Mouse (Mus musculus) kidney, embryonic 16.5 days (tissue): Measurements from ENCODE around the gene Rapgef4. TPM values are rescaled to one million over a fixed set of nuclear protein-coding genes. Genes with fewer than 3 reads are reported as not detected.
A peak's percentile ranks its signal among the peaks of the same experiment; 100 is the strongest.
"Not testable (repeated sequence)": the region's sequence is repeated elsewhere in the genome, so short reads cannot be mapped to it uniquely, and the experiment has no call there.

Experiments
- ATAC-seq: fragments of 200-750 bp; cut with Nextera tagmentation; 2 replicates; pipeline ENCODE4 v1.8.0; 2017; ENCODE audit warnings: moderate TSS enrichment; ENCODE audit not compliant: low FRiP score, low TSS enrichment
- H3K27ac ChIP-seq: fragments of 300-500 bp; sonication (generic); 2 replicates; pipeline ENCODE4 v1.5.1; 2014; ENCODE audit warnings: low read length
- H3K27me3 ChIP-seq: fragments of 300-500 bp; sonication (generic); 2 replicates; pipeline ENCODE4 v1.6.1; 2014; ENCODE audit warnings: low read length, control low read depth, mixed read lengths; ENCODE audit not compliant: insufficient read depth
- H3K36me3 ChIP-seq: fragments of 300-500 bp; sonication (generic); 2 replicates; pipeline ENCODE4 v1.6.1; 2014; ENCODE audit warnings: low read length, control low read depth, mixed read lengths; ENCODE audit not compliant: insufficient read depth
- H3K4me1 ChIP-seq: fragments of 300-500 bp; sonication (generic); 2 replicates; pipeline ENCODE4 v1.6.1; 2014; ENCODE audit warnings: low read length, control low read depth, mixed read lengths; ENCODE audit not compliant: insufficient read depth
- H3K4me2 ChIP-seq: fragments of 300-500 bp; sonication (generic); replicated peaks from 2 replicates; pipeline ENCODE4 v1.6.1; 2014; ENCODE audit warnings: low read depth, low read length
- H3K4me3 ChIP-seq: fragments of 300-500 bp; sonication (generic); 2 replicates; pipeline ENCODE4 v1.5.1; 2014; ENCODE audit warnings: mild to moderate bottlenecking, low read length
- H3K9ac ChIP-seq: fragments of 300-500 bp; sonication (generic); replicated peaks from 2 replicates; pipeline ENCODE4 v1.6.1; 2014; ENCODE audit warnings: low read length
- H3K9me3 ChIP-seq: fragments of 300-500 bp; sonication (generic); 2 replicates; pipeline ENCODE4 v1.6.1; 2016; ENCODE audit warnings: low read length, control low read depth
- WGBS: fragments of 180-500 bp; shearing (Covaris S2); extraction: QIAGEN DNeasy Blood & Tissue Kit; methylation state at CpG from one replicate; pipeline ENCODE4 v1.1.7; 2014; 5-methylcytosine and 5-hydroxymethylcytosine counted together
- polyA plus RNA-seq: library from polyadenylated mRNA; unstranded; fragments of >200 nt; fragmentation: Nextera tagmentation; extraction: Ambion mirVana; gene quantifications from 2 replicates; pipeline ENCODE4 v1.2.1, GENCODE M21; 2015

The Rapgef4 gene
- polyA plus RNA-seq, 1 experiment from 2014 or later = 6.9 TPM

DNA sequence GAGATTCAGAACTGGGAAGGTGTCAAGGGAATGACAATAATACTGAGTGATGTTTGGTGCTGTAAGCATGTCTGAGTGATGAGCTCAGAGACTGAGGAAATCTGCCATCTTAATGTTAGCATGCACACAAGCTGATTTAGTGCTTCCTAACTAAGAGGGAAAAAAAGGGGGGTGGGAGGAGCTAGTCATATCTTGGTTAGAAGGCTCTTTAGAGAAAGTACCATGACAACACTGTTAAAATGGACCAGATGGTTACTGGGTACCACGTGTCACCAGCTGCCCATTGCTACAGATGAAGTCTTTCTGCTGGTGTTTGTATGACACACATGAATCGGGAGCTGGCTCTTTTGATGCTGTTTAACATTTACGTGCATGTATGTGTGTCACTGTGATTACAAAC is 155.0 kb downstream of the Rapgef4 start:
- no peak overlapping the region for H3K9ac ChIP-seq
- no peak overlapping the region for H3K4me3 ChIP-seq
- H3K4me2 ChIP-seq = no peak overlapping the region
- H3K4me1 ChIP-seq = peaks cover 11% of the 10 kb centered on the region
- no peaks in the 10 kb centered on the region for H3K9me3 ChIP-seq
- H3K27me3 ChIP-seq = no peaks in the 10 kb centered on the region
- ATAC-seq = 0 out of 2 replicates have a peak, but pooled peaks have one; percentile 19
- H3K27ac ChIP-seq = no peak overlapping the region
- no peaks in the 10 kb centered on the region for H3K36me3 ChIP-seq
- 44% methylated on average over 3 of the region's 3 CpGs for WGBS

DNA sequence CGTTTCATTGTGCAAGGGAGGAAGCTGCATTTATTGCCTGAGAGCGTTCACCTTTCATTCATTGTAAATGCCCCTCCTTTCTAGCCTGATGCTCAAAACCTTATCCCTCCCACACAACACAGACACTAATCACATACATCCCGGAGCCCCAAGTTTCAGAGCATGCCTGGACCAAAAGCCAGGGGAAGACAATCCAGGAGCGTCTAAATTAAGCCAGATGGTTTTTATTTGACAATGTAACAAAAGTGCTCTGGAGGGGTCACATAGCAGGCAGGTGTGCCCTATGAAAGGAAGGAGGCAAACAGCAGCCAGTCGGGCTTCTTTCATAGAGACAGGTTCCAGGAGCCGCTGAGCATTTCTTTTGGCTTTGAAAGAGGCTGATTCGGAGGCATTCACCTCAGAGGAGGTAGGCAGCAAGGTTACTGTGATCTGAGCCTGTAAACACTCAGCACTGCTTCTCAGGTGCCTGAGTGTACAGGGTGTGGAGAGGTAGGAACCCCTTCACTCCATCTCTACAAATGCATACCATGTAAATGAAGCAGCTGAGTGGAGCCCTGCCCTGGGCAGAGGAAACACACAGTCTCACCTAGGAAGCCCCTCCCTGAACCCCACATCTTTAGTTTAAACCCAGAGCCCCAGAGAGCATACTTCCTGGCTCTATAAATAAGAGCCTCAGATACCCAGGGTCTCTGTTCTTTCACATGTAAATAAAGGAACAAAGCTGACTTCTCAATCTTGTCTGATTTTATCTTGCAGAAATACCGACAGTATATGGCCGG is 155.6 kb downstream of the Rapgef4 start:
- H3K36me3 ChIP-seq = no peaks in the 10 kb centered on the region
- H3K4me1 ChIP-seq = peaks cover 11% of the 10 kb centered on the region
- H3K4me2 ChIP-seq = no peak overlapping the region
- 57% methylated on average over 9 of the region's 9 CpGs for WGBS
- H3K27ac ChIP-seq = no peak overlapping the region
- no peaks in the 10 kb centered on the region for H3K9me3 ChIP-seq
- no peaks in the 10 kb centered on the region for H3K27me3 ChIP-seq
- H3K9ac ChIP-seq = no peak overlapping the region
- no peak overlapping the region for H3K4me3 ChIP-seq
- no peak for ATAC-seq

DNA sequence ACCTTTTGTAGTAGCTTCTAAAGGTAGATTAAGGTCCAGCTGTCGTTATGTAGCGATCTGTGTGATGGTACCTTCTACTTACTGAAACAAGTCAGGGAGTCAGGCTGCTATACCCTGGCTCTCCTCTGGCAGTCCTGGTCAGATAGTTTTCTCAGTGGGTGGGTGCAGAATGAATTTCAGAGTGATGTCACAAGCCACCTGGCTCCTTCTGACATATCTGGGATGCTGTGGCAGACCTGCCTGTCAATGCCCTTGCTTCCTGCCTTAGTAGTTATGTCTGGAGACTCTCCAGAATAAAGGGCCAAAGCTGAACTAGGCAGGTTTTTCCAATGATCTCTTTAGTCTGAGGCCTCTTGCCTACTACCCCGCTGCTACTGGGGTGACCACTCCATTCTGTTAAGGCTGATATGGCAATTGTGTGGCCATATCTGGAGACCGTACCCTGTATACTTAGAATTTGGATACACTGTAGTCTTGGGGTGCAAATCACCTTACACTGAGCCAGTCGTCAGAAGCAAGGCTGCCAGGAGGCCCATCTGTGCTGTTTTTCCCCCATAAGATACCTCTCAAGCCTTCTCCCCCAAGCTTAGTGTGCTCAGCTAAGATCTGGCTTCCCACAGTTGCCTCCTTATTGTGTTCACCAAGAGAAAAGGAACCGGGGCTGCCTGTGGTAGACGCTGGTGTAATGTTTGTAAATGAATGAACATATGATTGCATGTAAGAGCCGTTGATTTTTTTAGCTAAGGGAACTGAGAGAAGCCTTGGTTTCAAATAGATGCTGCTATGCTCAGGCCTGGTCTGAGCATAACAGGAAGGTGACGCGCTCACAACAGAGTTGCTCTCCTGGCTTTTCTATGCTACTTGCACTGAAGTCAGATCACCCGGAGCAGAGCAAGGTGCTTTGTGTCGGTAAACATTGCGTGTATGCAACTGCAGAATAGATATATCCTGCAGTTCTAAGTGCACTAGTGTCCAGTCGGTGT is 159.1 kb downstream of the Rapgef4 start:
- no peak for ATAC-seq
- H3K27me3 ChIP-seq = no peaks in the 10 kb centered on the region
- no peak overlapping the region for H3K4me2 ChIP-seq
- H3K4me3 ChIP-seq = no peak overlapping the region
- no peak overlapping the region for H3K9ac ChIP-seq
- H3K36me3 ChIP-seq = no peaks in the 10 kb centered on the region
- no peaks in the 10 kb centered on the region for H3K9me3 ChIP-seq
- H3K27ac ChIP-seq = no peak overlapping the region
- H3K4me1 ChIP-seq = peaks cover 18% of the 10 kb centered on the region
- 87% methylated on average over 14 of the region's 14 CpGs for WGBS

DNA sequence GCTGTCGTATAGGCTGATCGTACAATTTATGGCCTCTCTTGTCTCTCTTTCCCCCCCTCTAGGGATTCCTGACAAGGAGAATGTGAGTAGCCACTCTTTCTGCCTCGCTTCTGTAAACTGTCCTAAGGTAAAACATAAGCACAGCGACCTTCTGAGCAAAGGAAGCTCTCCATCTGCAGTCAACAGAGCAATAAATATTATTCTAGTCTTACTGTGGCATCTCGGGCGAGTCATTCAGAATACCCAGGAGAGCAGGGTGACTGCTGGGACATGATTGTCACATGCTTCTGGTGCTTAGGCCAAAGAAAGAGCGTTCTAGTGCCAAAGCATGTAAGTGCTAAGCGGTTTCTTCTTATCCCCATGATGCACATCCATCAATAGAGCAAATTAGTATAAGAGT is 160.1 kb downstream of the Rapgef4 start:
- no peaks in the 10 kb centered on the region for H3K9me3 ChIP-seq
- peaks cover 19% of the 10 kb centered on the region for H3K4me1 ChIP-seq
- no peak overlapping the region for H3K27ac ChIP-seq
- H3K36me3 ChIP-seq = no peaks in the 10 kb centered on the region
- no peaks in the 10 kb centered on the region for H3K27me3 ChIP-seq
- ATAC-seq = no peak
- no peak overlapping the region for H3K4me3 ChIP-seq
- no peak overlapping the region for H3K9ac ChIP-seq
- no peak overlapping the region for H3K4me2 ChIP-seq
- 46% methylated on average over 8 of the region's 8 CpGs for WGBS

DNA sequence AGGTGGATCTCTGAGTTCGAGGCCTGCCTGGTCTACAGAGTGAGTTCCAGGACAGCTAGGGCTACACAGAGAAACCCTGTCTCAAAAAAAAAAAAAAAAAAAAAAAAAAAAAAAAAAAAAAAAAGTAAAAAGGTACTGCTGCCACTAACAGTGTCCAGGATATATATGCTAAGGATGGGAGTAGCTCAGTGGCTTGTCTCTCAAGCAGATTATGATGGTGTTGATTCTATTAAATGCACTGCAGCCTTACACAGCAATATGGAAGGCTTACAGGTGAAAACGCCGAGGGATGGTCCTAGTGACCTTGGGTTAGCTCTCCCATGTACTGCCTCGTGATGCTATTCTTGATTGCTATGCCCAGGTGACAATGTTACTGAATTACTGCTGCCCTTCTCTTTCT is 160.7 kb downstream of the Rapgef4 start:
- H3K27me3 ChIP-seq, ATAC-seq, H3K36me3 ChIP-seq, H3K4me3 ChIP-seq, H3K27ac ChIP-seq, H3K9ac ChIP-seq, H3K9me3 ChIP-seq, H3K4me2 ChIP-seq: not testable (repeated sequence)
- peaks cover 13% of the 10 kb centered on the region for H3K4me1 ChIP-seq
- 92% methylated on average over 4 of the region's 4 CpGs for WGBS

DNA sequence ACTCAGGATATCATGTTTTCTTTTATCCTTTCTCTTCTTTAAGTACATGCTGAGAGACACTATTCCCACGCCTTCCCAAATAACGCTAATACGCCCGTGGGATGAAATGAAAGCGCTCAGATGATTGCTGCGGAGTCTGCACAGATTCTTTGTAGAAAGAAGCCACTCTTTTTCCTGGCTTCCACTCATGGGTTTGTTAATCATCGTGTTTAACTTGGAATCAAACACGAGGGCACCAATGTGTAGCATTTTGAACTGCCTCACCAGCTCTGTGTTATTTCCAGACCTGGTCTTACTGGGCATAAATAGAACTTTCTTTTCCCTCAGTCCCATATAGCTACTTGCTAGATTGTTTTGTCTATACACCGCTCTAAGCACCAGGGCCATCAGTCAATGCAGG is 162.4 kb downstream of the Rapgef4 start:
- ATAC-seq = no peak
- Histone ChIP-seq H3K27me3 (no peaks in the 10 kb centered on the region), H3K4me1 (peaks cover 14% of the 10 kb centered on the region), H3K9me3 (no peaks in the 10 kb centered on the region), H3K4me3 (no peak overlapping the region), H3K4me2 (no peak overlapping the region), H3K27ac (no peak overlapping the region), H3K9ac (no peak overlapping the region), H3K36me3 (no peaks in the 10 kb centered on the region)
- 84% methylated on average over 9 of the region's 9 CpGs for WGBS

DNA sequence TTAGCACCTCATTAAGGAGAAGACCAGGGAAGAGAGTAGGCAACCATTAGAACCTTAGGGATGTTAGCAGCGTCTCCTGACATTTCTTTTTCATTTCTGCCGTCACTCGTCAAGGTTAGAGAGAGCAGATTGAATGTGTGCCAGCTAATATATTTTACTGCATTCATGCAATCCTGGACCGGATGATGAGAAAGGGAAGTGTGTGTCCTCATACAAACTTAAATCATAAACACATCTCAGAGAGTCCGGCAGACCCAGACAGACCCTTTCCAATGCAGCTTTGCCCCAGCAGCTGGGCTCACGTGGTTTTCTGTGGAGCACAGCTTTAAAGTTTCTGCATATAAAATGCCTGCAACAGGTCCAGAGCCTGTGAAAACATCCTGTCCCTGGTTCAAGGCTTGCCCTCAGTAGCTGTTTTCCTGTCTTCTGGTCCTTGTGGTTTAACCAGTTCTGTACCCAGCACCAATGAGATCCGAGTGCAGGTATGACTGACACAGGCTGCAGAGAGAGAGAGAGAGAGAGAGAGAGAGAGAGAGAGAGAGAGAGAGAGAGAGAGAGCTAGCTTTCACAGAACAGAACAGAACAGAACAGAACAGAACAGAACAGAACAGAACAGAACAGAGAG is 163.6 kb downstream of the Rapgef4 start:
- H3K27me3 ChIP-seq = no peaks in the 10 kb centered on the region
- H3K9me3 ChIP-seq = no peaks in the 10 kb centered on the region
- H3K27ac ChIP-seq = no peak overlapping the region; the same call in 1 of the 2 replicates
- H3K4me1 ChIP-seq = peaks cover 19% of the 10 kb centered on the region
- H3K36me3 ChIP-seq = no peaks in the 10 kb centered on the region
- H3K4me3 ChIP-seq = no peak overlapping the region
- ATAC-seq = no peak
- 47% methylated on average over 7 of the region's 7 CpGs for WGBS
- H3K4me2 ChIP-seq = no peak overlapping the region
- H3K9ac ChIP-seq = no peak overlapping the region

DNA sequence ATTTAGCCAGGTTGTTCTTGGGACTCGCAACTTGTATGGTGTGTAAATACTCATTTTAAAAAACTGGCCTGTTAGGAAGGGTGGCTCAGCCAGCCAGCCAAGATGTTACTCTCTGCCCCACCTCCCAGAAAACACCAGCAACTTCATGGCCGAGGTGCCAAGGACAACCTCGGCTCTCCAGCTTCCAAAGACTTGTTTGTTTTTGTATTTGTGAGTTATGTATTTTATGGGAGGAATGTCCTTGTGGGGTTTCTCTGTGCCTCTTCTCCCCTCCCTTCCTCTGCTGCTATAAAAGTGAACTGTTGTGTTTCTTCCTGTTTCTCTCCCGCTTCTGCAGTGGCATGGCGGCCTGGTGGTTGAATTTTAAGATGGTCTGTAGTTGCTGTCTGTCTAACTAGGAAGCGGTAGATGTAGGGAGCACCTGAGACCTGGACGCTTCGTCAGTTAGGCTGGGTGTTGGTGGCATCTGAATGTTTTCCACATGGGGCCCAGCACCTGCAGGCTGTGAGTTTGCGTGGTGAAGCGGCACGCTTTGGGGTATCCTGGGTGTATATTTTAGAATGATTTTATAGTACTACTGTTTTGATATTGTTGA is 164.3 kb downstream of the Rapgef4 start:
- no peak overlapping the region for H3K4me2 ChIP-seq
- WGBS = 78% methylated on average over 11 of the region's 11 CpGs
- no peak overlapping the region for H3K4me3 ChIP-seq
- H3K27me3 ChIP-seq = no peaks in the 10 kb centered on the region
- no peak for ATAC-seq
- H3K9ac ChIP-seq = no peak overlapping the region
- H3K9me3 ChIP-seq = no peaks in the 10 kb centered on the region
- no peaks in the 10 kb centered on the region for H3K36me3 ChIP-seq
- H3K4me1 ChIP-seq = peaks cover 19% of the 10 kb centered on the region
- H3K27ac ChIP-seq = no peak overlapping the region; the same call in 1 of the 2 replicates

DNA sequence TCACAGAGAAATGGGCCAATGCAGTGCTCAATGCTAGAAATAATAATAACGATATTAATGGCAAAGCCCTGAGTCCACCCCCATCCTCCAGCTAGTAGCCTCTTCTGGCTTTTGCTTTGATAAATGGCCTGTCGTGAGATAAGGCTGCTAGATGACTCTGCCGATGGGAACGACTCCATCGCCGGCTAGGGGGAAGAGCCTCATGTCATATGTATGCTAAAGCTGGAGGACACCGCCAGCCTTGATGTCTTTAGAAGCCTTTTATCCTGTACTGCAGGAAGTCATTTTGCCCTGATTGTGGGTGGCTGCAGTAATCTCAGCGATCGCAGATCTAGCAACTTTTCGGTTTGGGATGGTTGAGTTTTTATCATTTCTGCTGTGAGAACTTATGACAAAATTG is 165.0 kb downstream of the Rapgef4 start:
- Histone ChIP-seq H3K36me3 (no peaks in the 10 kb centered on the region), H3K27ac (no peak overlapping the region), H3K9me3 (no peaks in the 10 kb centered on the region), H3K4me2 (no peak overlapping the region), H3K4me1 (peaks cover 19% of the 10 kb centered on the region), H3K27me3 (no peaks in the 10 kb centered on the region), H3K4me3 (no peak overlapping the region), H3K9ac (no peak overlapping the region; the same call in 1 of the 2 replicates)
- WGBS = 49% methylated on average over 10 of the region's 10 CpGs
- ATAC-seq = no peak
